Mouse (Mus musculus): ENCODE results near the gene Pkp2. TPM values are rescaled to one million over a fixed set of nuclear protein-coding genes. Genes with fewer than 3 reads are reported as not detected.

Pkp2 gene
- 0.32 TPM for polyA plus RNA-seq (2015; fragmentation: Illumina TruSeq; extraction: RNeasy Lipid Tissue Mini Kit (QIAGEN cat#74804); ENCODE audit: insufficient read depth, low replicate concordance)

DNA sequence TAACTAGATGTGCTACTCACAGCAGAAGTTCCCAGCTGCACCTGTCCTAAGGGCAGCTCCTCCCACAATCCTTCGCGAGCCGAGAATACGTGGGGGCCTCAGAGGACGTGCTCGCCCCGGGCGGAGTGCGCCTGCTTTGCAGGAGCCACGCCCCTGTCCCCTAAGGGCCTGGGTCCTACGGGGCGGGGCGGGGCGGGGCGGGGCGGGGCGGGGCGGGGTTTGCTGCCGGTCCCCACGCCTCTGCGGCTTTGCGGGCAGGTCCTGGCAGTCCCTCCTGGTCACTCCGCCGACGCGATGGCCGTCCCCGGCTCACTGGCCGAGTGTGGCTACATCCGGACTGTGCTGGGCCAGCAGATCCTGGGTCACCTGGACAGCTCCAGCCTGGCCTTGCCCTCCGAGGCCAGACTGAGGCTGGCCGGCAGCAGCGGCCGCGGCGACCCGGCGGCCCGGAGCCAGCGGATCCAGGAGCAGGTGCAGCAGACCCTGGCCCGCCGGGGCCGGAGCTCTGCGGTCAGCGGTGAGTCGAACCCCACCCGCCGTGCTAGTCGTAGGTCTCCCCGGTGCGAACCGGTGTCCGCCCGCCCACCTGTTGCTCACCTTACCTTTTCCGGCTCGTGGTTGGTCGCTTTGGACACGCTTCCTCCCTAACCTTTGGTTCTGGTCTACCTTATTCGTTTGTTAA is at the start of gene Pkp2:
Gene Pkp2, plus strand, starts transcription at position 240 of the 682 bp plus-strand sequence.

DNA sequence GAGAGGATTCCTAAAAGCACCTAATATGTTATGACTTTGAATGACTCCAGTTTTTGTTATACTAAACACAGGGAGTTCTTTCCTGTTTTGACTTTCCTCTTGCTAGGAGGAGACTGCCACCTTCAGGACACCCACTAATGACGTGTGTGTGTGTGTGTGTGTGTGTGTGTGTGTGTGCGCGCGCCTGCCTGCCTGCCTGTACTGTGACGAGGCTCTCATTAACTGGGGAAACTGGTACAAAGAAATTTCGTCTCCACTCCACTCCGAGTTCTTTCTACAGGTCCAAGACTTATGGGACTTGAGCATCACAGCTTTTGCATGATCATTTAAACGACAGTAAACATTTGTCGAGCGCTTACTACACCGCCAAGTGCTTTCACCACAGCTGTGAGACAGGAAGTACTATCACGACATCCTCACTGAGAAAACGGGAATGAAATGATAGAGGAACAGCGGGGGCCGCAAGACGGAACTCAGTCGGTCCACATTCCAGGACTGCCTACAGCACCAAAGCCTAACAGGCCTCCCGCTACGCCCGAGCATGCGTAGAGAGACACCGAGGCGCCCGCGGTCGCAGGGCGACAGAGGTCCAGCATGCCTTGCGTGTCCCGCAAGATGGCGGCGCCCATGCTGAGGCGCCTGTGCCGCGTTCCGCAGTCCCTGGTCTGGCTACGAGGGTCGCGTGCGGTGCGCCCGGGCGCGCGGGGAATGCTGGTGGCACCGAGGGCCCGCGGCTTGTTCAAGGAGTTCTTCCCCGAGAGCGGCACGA is 89.4 kb downstream of the Pkp2 start, which contains the start of gene Yars2:
Gene Yars2, plus strand, starts transcription at position 597 of the 769 bp plus-strand sequence.

Other genes with a start within 250 kb of the Pkp2 start
- gene Yars2, start 89.6 kb downstream of the Pkp2 start, polyA plus RNA-seq (2015; fragmentation: Illumina TruSeq; extraction: RNeasy Lipid Tissue Mini Kit (QIAGEN cat#74804); ENCODE audit: insufficient read depth, low replicate concordance) = 23.0 TPM
- gene Dnm1l, start 145.6 kb downstream of the Pkp2 start, polyA plus RNA-seq (2015; fragmentation: Illumina TruSeq; extraction: RNeasy Lipid Tissue Mini Kit (QIAGEN cat#74804); ENCODE audit: insufficient read depth, low replicate concordance) = 112 TPM